Mouse (Mus musculus) stomach, postnatal 0 days (tissue): ENCODE measurements at regions not wholly inside any gene's neighbourhood (a gene's known extent, or its start where the extent isn't known, plus 50 kb on each side); places are given as distances from the start of the nearest gene placed in this dataset.

Experiments
- CTCF ChIP-seq: IDR thresholded peaks from 2 replicates; pipeline ENCODE4 v1.5.1; 2016; ENCODE audit warnings: antibody characterized with exemption, low read depth, mild to moderate bottlenecking, moderate library complexity
- EP300 ChIP-seq: optimal IDR thresholded peaks from 2 replicates; pipeline ENCODE3; 2016; ENCODE audit warnings: antibody characterized with exemption

- TF ChIP-seq CTCF, result no peak
- TF ChIP-seq EP300, result no peak
These were observed 124.3 kb downstream of the Slc38a6 start for GRCm38 (mm10) chr12:73410924-73411323.
